In the genomic region with DNA sequence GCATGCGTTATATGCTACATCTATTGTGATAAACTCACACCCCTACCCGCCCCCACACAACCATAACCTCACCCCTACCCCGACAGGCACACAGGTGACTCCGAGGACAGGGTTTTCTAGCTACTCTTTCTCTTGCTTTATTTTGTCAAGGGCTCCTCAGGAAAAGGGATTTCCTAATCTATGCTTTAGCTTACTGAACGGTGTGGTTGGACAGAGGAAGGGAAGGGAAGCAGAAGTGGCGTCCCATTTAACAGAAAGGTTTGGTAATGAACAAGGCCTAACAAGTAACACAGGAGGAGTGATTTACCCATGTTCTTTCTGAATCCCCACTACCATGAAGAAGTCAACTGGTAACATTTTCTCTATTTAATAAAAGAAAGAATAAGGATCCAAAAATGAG, we compare ENCODE assay signal across 27 mouse cellular contexts.
A peak's percentile ranks its signal among the peaks of the same experiment; 100 is the strongest.
DNase-seq lines count a peak whose midpoint lies in the region; ATAC-seq and TF ChIP-seq lines count a peak whose summit lies in the region.
"Had no signal": no experiment of that assay in that cellular context is flagged by ENCODE, and none has a peak within 500 bp of the region (broad histone marks: within the 10 kb centered on the region; RNA-seq: fewer than 3 reads in every experiment).

No protein-coding gene starts in this region.

- no peak overlapping the region for H3K4me3 ChIP-seq in intestine, embryonic 14.5 days (ENCODE audit: low read depth, low read length)
- no peak overlapping the region for H3K4me3 ChIP-seq in intestine, postnatal 0 days (ENCODE audit: low read depth, low read length)
- no peak overlapping the region for H3K4me3 ChIP-seq in liver, embryonic 16.5 days (ENCODE audit: low read depth, low read length)
- no peak overlapping the region for H3K4me3 ChIP-seq in liver, embryonic 12.5 days
- no peak overlapping the region for H3K4me3 ChIP-seq in liver, postnatal 0 days (ENCODE audit: low read depth, low read length)
- H3K4me3 ChIP-seq: embryonic facial prominence, embryonic 12.5 days; embryonic facial prominence, embryonic 15.5 days; heart, embryonic 12.5 days; heart, embryonic 15.5 days had no signal

- H3K9ac ChIP-seq in intestine, embryonic 14.5 days (ENCODE audit: low read length), result no peak overlapping the region
- no peak overlapping the region for H3K9ac ChIP-seq in intestine, postnatal 0 days (ENCODE audit: low read depth, low read length)
- no peak overlapping the region for H3K9ac ChIP-seq in liver, embryonic 16.5 days (ENCODE audit: low read depth, low read length)
- H3K9ac ChIP-seq in liver, embryonic 12.5 days, result no peak overlapping the region
- no peak overlapping the region for H3K9ac ChIP-seq in liver, postnatal 0 days (replicated peaks)
- H3K9ac ChIP-seq: embryonic facial prominence, embryonic 12.5 days; embryonic facial prominence, embryonic 15.5 days; forebrain, postnatal 0 days; heart, embryonic 12.5 days; heart, embryonic 15.5 days; hindbrain, embryonic 14.5 days had no signal

- no peaks in the 10 kb centered on the region for H3K27me3 ChIP-seq in intestine, embryonic 14.5 days (replicated peaks; ENCODE audit: control insufficient read depth, insufficient read depth, low read length)
- no peaks in the 10 kb centered on the region for H3K27me3 ChIP-seq in intestine, postnatal 0 days (replicated peaks; ENCODE audit: control insufficient read depth, insufficient read depth, low read length)
- H3K27me3 ChIP-seq in liver, embryonic 16.5 days (ENCODE audit: control insufficient read depth, insufficient read depth, low read depth, low read length), result no peaks in the 10 kb centered on the region
- H3K27me3 ChIP-seq in liver, embryonic 12.5 days (replicated peaks), result no peaks in the 10 kb centered on the region
- no peaks in the 10 kb centered on the region for H3K27me3 ChIP-seq in liver, postnatal 0 days (ENCODE audit: insufficient read depth, low read length)
- H3K27me3 ChIP-seq: embryonic facial prominence, embryonic 12.5 days; embryonic facial prominence, embryonic 15.5 days; heart, embryonic 12.5 days; heart, embryonic 15.5 days; Patski had no signal

- peaks cover 37% of the 10 kb centered on the region for H3K4me1 ChIP-seq in intestine, embryonic 14.5 days (replicated peaks; ENCODE audit: control insufficient read depth, insufficient read depth, low read length)
- H3K4me1 ChIP-seq in intestine, postnatal 0 days (replicated peaks; ENCODE audit: control insufficient read depth, insufficient read depth, low read length), result peaks cover 15% of the 10 kb centered on the region; the same call in 1 of the 2 replicates
- peaks cover 17% of the 10 kb centered on the region for H3K4me1 ChIP-seq in liver, embryonic 16.5 days (ENCODE audit: control insufficient read depth, low read depth, low read length)
- peaks cover 32% of the 10 kb centered on the region for H3K4me1 ChIP-seq in liver, embryonic 12.5 days
- H3K4me1 ChIP-seq in liver, postnatal 0 days (ENCODE audit: insufficient read depth), result peaks cover 48% of the 10 kb centered on the region

- 94% methylated on average over 6 of the region's 6 CpGs for WGBS in intestine, embryonic 14.5 days
- WGBS in intestine, postnatal 0 days, result 93% methylated on average over 6 of the region's 6 CpGs
- 57% methylated on average over 6 of the region's 6 CpGs for WGBS in liver, embryonic 16.5 days (ENCODE audit: insufficient replicate concordance)
- 59% methylated on average over 6 of the region's 6 CpGs for WGBS in liver, embryonic 12.5 days (ENCODE audit: insufficient replicate concordance)
- 55% methylated on average over 6 of the region's 6 CpGs for WGBS in liver, postnatal 0 days (ENCODE audit: insufficient replicate concordance)

- no peaks in the 10 kb centered on the region for H3K9me3 ChIP-seq in intestine, embryonic 14.5 days (ENCODE audit: control insufficient read depth, low read length)
- no peaks in the 10 kb centered on the region for H3K9me3 ChIP-seq in intestine, postnatal 0 days (ENCODE audit: control insufficient read depth)
- no peaks in the 10 kb centered on the region for H3K9me3 ChIP-seq in liver, embryonic 16.5 days (replicated peaks; ENCODE audit: control insufficient read depth, low read length)
- H3K9me3 ChIP-seq in liver, embryonic 12.5 days (replicated peaks), result no peaks in the 10 kb centered on the region
- no peaks in the 10 kb centered on the region for H3K9me3 ChIP-seq in liver, postnatal 0 days (ENCODE audit: low read length)
- H3K9me3 ChIP-seq: embryonic facial prominence, embryonic 12.5 days; embryonic facial prominence, embryonic 15.5 days; heart, embryonic 12.5 days; heart, embryonic 15.5 days had no signal

- TF ChIP-seq EP300 in liver, postnatal 0 days (IDR thresholded peaks at IDR 0.05; ENCODE audit: low read depth), result no peak

- no peak overlapping the region for H3K4me2 ChIP-seq in intestine, embryonic 14.5 days (ENCODE audit: low read length)
- no peak overlapping the region for H3K4me2 ChIP-seq in intestine, postnatal 0 days (replicated peaks; ENCODE audit: low read depth)
- no peak overlapping the region for H3K4me2 ChIP-seq in liver, embryonic 16.5 days (ENCODE audit: low read depth, low read length)
- H3K4me2 ChIP-seq in liver, embryonic 12.5 days, result no peak overlapping the region
- H3K4me2 ChIP-seq in liver, postnatal 0 days (ENCODE audit: low read depth, low read length), result no peak overlapping the region
- H3K4me2 ChIP-seq: embryonic facial prominence, embryonic 12.5 days; embryonic facial prominence, embryonic 15.5 days; heart, embryonic 12.5 days; heart, embryonic 15.5 days; hindbrain, embryonic 14.5 days had no signal

- no peak for ATAC-seq in intestine, embryonic 14.5 days (replicated peaks; ENCODE audit: low FRiP score, low TSS enrichment, low read depth)
- no peak for ATAC-seq in intestine, postnatal 0 days
- ATAC-seq in liver, embryonic 16.5 days (ENCODE audit: low read depth), result no peak
- no peak for ATAC-seq in liver, embryonic 12.5 days
- ATAC-seq in liver, postnatal 0 days, result no peak
- ATAC-seq in megakaryocyte progenitor cell, adult 5-6 weeks (replicated peaks; ENCODE audit: poor library complexity), result peak; percentile 25; the same call in 1 of the 2 replicates
- ATAC-seq: forebrain, embryonic 14.5 days; forebrain, postnatal 0 days; hindbrain, postnatal 0 days; inflammation-experienced regulatory T-cells, adult 6 months; Patski had no signal

- no peaks in the 10 kb centered on the region for H3K36me3 ChIP-seq in intestine, embryonic 14.5 days (ENCODE audit: control insufficient read depth, insufficient read depth, low read length)
- H3K36me3 ChIP-seq in intestine, postnatal 0 days (ENCODE audit: control insufficient read depth, insufficient read depth), result no peaks in the 10 kb centered on the region
- no peaks in the 10 kb centered on the region for H3K36me3 ChIP-seq in liver, embryonic 16.5 days (ENCODE audit: control insufficient read depth, insufficient read depth)
- H3K36me3 ChIP-seq in liver, embryonic 12.5 days, result no peaks in the 10 kb centered on the region
- no peaks in the 10 kb centered on the region for H3K36me3 ChIP-seq in liver, postnatal 0 days (replicated peaks; ENCODE audit: insufficient read depth, low read length)
- H3K36me3 ChIP-seq: embryonic facial prominence, embryonic 12.5 days; embryonic facial prominence, embryonic 15.5 days; heart, embryonic 12.5 days; heart, embryonic 15.5 days had no signal

- no peak overlapping the region for H3K27ac ChIP-seq in intestine, embryonic 14.5 days (ENCODE audit: low read depth)
- no peak overlapping the region for H3K27ac ChIP-seq in intestine, postnatal 0 days (ENCODE audit: low read depth, low read length)
- H3K27ac ChIP-seq in liver, embryonic 16.5 days (ENCODE audit: low read length), result peak overlapping the region; percentile 62
- no peak overlapping the region for H3K27ac ChIP-seq in liver, embryonic 12.5 days
- peak overlapping the region; percentile 92 for H3K27ac ChIP-seq in liver, postnatal 0 days (ENCODE audit: low read depth)
- H3K27ac ChIP-seq: embryonic facial prominence, embryonic 12.5 days; embryonic facial prominence, embryonic 15.5 days; heart, embryonic 15.5 days; hindbrain, postnatal 0 days had no signal

- no peak for TF ChIP-seq CTCF in intestine, postnatal 0 days (IDR thresholded peaks at IDR 0.05; ENCODE audit: low read depth)
- no peak for TF ChIP-seq CTCF in liver, postnatal 0 days (IDR thresholded peaks at IDR 0.05; ENCODE audit: low read depth)

- peak; percentile 28 for DNase-seq in intestine, embryonic 14.5 days (ENCODE audit: low spot score)
- DNase-seq in liver, postnatal 0 days, result no peak
- no peak for DNase-seq in MN1 (ENCODE audit: low spot score)
- DNase-seq: adrenal gland, postnatal 10 days; adrenal gland, postnatal 36 days; cerebellum, adult 11 months; cerebellum, adult 2 months; cerebellum, adult 9-11 months; cerebellum, postnatal 25 days; forebrain, postnatal 0 days; gastrocnemius, postnatal 14 days; heart, adult 18-20 months; heart, postnatal 10 days; heart, postnatal 4 days had no signal

Comparison
In these comparisons a context has a peak if more than half of its experiments do, and no peak if none do; other contexts are left out.
1. H3K27ac ChIP-seq: peak in liver, embryonic 16.5 days (single experiment) and liver, postnatal 0 days (single experiment); none in intestine, embryonic 14.5 days (single experiment), intestine, postnatal 0 days (single experiment) and liver, embryonic 12.5 days (single experiment).